Mouse (Mus musculus) A20 (cell line): ENCODE measurements around the gene Rassf7.

Experiments used
- DNase-seq: peaks from one replicate; pipeline ENCODE4 v3.0.0-alpha.2; 2011; ENCODE audit warnings: low read depth, low spot score

The Rassf7 gene

GRCm38 (mm10) chr7:141215101-141215879 lies at the start of gene Rassf7:
TSS of gene Rassf7 (plus strand) at chr7:141215860.
- peak; percentile 100 for DNase-seq

- peak; percentile 45 for DNase-seq
These were observed 47.7 kb upstream of the Rassf7 start for GRCm38 (mm10) chr7:141167901-141168517.

- peak; percentile 92 for DNase-seq
These were observed 47.1 kb upstream of the Rassf7 start for GRCm38 (mm10) chr7:141168518-141168953.

- no peak for DNase-seq
These were observed 46.4 kb upstream of the Rassf7 start for GRCm38 (mm10) chr7:141169300-141169699.

GRCm38 (mm10) chr7:141169866-141170265 lies 45.8 kb upstream of the Rassf7 start:
- no peak for DNase-seq

GRCm38 (mm10) chr7:141172116-141173006 lies 43.3 kb upstream of the Rassf7 start, which contains the start of gene Rnh1:
TSS of gene Rnh1 (minus strand) at chr7:141172857.
- peak; percentile 99 for DNase-seq

- no peak for DNase-seq
These were observed 42.3 kb upstream of the Rassf7 start for GRCm38 (mm10) chr7:141173323-141173850.

GRCm38 (mm10) chr7:141175068-141175467 lies 40.6 kb upstream of the Rassf7 start:
- DNase-seq: peak; percentile 40

GRCm38 (mm10) chr7:141176173-141176572 lies 39.5 kb upstream of the Rassf7 start:
- DNase-seq: peak; percentile 88

- no peak for DNase-seq
These were observed 27.5 kb upstream of the Rassf7 start for GRCm38 (mm10) chr7:141188194-141188593.

- DNase-seq: no peak
These were observed 26.9 kb upstream of the Rassf7 start for GRCm38 (mm10) chr7:141188733-141189132.

GRCm38 (mm10) chr7:141190220-141190619 lies 25.4 kb upstream of the Rassf7 start:
- DNase-seq: no peak

- DNase-seq: no peak
These were observed 24.6 kb upstream of the Rassf7 start for GRCm38 (mm10) chr7:141191036-141191435.

GRCm38 (mm10) chr7:141191796-141192685 lies 23.6 kb upstream of the Rassf7 start:
- no peak for DNase-seq

- DNase-seq: no peak
These were observed 22.8 kb upstream of the Rassf7 start for GRCm38 (mm10) chr7:141192776-141193347.

- DNase-seq: peak; percentile 69
These were observed 22.3 kb upstream of the Rassf7 start for GRCm38 (mm10) chr7:141193348-141193856.

- DNase-seq: peak; percentile 99
These were observed 21.7 kb upstream of the Rassf7 start, which contains the start of the genes Hras and Lrrc56 for GRCm38 (mm10) chr7:141193948-141194347. TSS of gene Hras (minus strand) at chr7:141194005. TSS of gene Lrrc56 (plus strand) at chr7:141194157.

- DNase-seq: no peak
These were observed 21.3 kb upstream of the Rassf7 start for GRCm38 (mm10) chr7:141194409-141194808.

GRCm38 (mm10) chr7:141194830-141195229 lies 20.8 kb upstream of the Rassf7 start:
- peak; percentile 98 for DNase-seq

GRCm38 (mm10) chr7:141195754-141196153 lies 19.9 kb upstream of the Rassf7 start:
- DNase-seq: no peak
